ENCODE assay signal across 10 mouse cellular contexts in genomic region chr8:124192976-124193375, GRCm38 (mm10). TPM values are rescaled to one million over a fixed set of nuclear protein-coding genes. Genes with fewer than 3 reads are reported as not detected.
DNase-seq lines count a peak whose midpoint lies in the region; ATAC-seq and TF ChIP-seq lines count a peak whose summit lies in the region.
"Had no signal": no experiment of that assay in that cellular context is flagged by ENCODE, and none has a peak within 500 bp of the region (broad histone marks: within the 10 kb centered on the region; RNA-seq: fewer than 3 reads in every experiment).

No protein-coding gene starts in this region.

- H3K4me1 ChIP-seq in brown adipose tissue, adult 24 weeks (ENCODE audit: control insufficient read depth, insufficient read depth, insufficient read length, low read length), result peaks cover 18% of the 10 kb centered on the region
- H3K4me1 ChIP-seq in forebrain, embryonic 12.5 days, result 0 out of 2 replicates have a peak, but pooled peaks cover 2% of the 10 kb centered on the region

- peak overlapping the region; percentile 56 for H3K4me2 ChIP-seq in myocyte (ENCODE audit: low read depth)
- H3K4me2 ChIP-seq in forebrain, embryonic 12.5 days, result no peak overlapping the region

- no peaks in the 10 kb centered on the region for H3K27me3 ChIP-seq in myocyte (ENCODE audit: control insufficient read depth, insufficient read depth, insufficient read length)
- H3K27me3 ChIP-seq in forebrain, embryonic 12.5 days, result no peaks in the 10 kb centered on the region

- no peak overlapping the region for H3K4me3 ChIP-seq in brown adipose tissue, adult 24 weeks (ENCODE audit: insufficient read depth, low read depth, low read length)
- no peak overlapping the region for H3K4me3 ChIP-seq in myocyte
- H3K4me3 ChIP-seq in forebrain, embryonic 12.5 days (replicated peaks), result no peak overlapping the region
- H3K4me3 ChIP-seq: megakaryocyte, embryonic 14.5 days had no signal

- H3K27ac ChIP-seq in brown adipose tissue, adult 24 weeks (replicated peaks; ENCODE audit: low read depth, low read length), result peak overlapping the region; percentile 81
- no peak overlapping the region for H3K27ac ChIP-seq in forebrain, embryonic 12.5 days

- no peak for ATAC-seq in forebrain, embryonic 12.5 days (ENCODE audit: low FRiP score)

- intact Hi-C loops in heart, postnatal 36 days (cut with DNase I), result no loop called here

- DNase-seq in right cerebral cortex, adult 18-20 months, result peak; percentile 49
- DNase-seq in right cerebral cortex, postnatal 4 days, result no peak
- DNase-seq in heart, postnatal 36 days, result peak; percentile 63 to 66
- DNase-seq in spleen, postnatal 36 days (ENCODE audit: low spot score in 2 of 2), result no peak
- no peak for DNase-seq in urinary bladder, adult 2 months (ENCODE audit: low spot score)
- DNase-seq: retina, postnatal 1 day had no signal

- no peaks in the 10 kb centered on the region for H3K9me3 ChIP-seq in forebrain, embryonic 12.5 days

- H3ac ChIP-seq in myocyte (ENCODE audit: control insufficient read depth, insufficient read length), result no peak overlapping the region

- H3K36me3 ChIP-seq in myocyte (ENCODE audit: control insufficient read depth, insufficient read depth), result no peaks in the 10 kb centered on the region
- H3K36me3 ChIP-seq in forebrain, embryonic 12.5 days (replicated peaks), result no peaks in the 10 kb centered on the region

- TF ChIP-seq POLR2A in myocyte (IDR thresholded peaks at IDR 0.05; ENCODE audit: insufficient read length, low read depth), result no peak

- WGBS in forebrain, embryonic 12.5 days, result 92% methylated on average over 10 of the region's 10 CpGs

- H3K79me2 ChIP-seq in myocyte (ENCODE audit: control insufficient read depth, insufficient read depth), result no peaks in the 10 kb centered on the region

- no peak overlapping the region for H3K9ac ChIP-seq in forebrain, embryonic 12.5 days

TF ChIP-seq in myocyte, 11 proteins besides CTCF, POLR2A, EP300 and RAD21:
- TF ChIP-seq MYOG (IDR thresholded peaks at IDR 0.05; ENCODE audit: control insufficient read depth in 1 of 3, insufficient read depth in 1 of 3, insufficient read length in 2 of 3, low read depth in 2 of 3), result peak in 1 of 3 experiments; percentile 22
- peak; percentile 94 for TF ChIP-seq CEBPB (IDR thresholded peaks at IDR 0.05; ENCODE audit: insufficient read depth, poor library complexity, severe bottlenecking)
- TF ChIP-seq POLR2AphosphoS2 (IDR thresholded peaks at IDR 0.05; ENCODE audit: insufficient read length, low read depth), result no peak
- no peak for TF ChIP-seq TCF12 (IDR thresholded peaks at IDR 0.05; ENCODE audit: insufficient read depth, poor library complexity, severe bottlenecking)
- no peak for TF ChIP-seq E2F4 (IDR thresholded peaks at IDR 0.05; ENCODE audit: insufficient read depth)
- no peak for TF ChIP-seq SRF (IDR thresholded peaks at IDR 0.05; ENCODE audit: control insufficient read depth, insufficient read length, low read depth)
- TF ChIP-seq MYOD1 (IDR thresholded peaks at IDR 0.05; ENCODE audit: control insufficient read depth in 1 of 3, insufficient read length in 2 of 3, low read depth in 2 of 3), result peak in 1 of 3 experiments; percentile 13
- no peak for TF ChIP-seq MAX (IDR thresholded peaks at IDR 0.05; ENCODE audit: low read depth)
- TF ChIP-seq REST (IDR thresholded peaks at IDR 0.05; ENCODE audit: insufficient read depth, insufficient read length), result no peak
- no peak for TF ChIP-seq TCF3 (IDR thresholded peaks at IDR 0.05; ENCODE audit: insufficient read length, low read depth)
- no peak for TF ChIP-seq USF1 (IDR thresholded peaks at IDR 0.05; ENCODE audit: low read depth)

RNA-seq across cellular contexts. Expression of gene Galnt2, which starts 38.2 kb away (rescaled TPM):
- 34.1 and 54.4 TPM in 2 replicates for polyA plus RNA-seq in brown adipose tissue, adult 24 weeks (2012; ENCODE audit: insufficient read depth, insufficient read length, missing spikeins)
- total RNA-seq in heart, postnatal 36 days (2021), result 10 to 100 TPM; 32.1 to 34.2 TPM
- 59.4 TPM for polyA plus RNA-seq in myocyte (2012; fragmentation: generic; extraction: Trizol)
- polyA plus RNA-seq in urinary bladder, adult 2 months (2012; rRNA removed), result 57.3 and 74.4 TPM in 2 replicates
- polyA plus RNA-seq in forebrain, embryonic 12.5 days (2016; fragmentation: Nextera tagmentation; extraction: Ambion mirVana), result 62.5 and 71.8 TPM in 2 replicates

Comparison
In these comparisons a context has a peak if more than half of its experiments do, and no peak if none do; other contexts are left out.
1. DNase-seq: peak in right cerebral cortex, adult 18-20 months (single experiment) and heart, postnatal 36 days (2 of 2); none in right cerebral cortex, postnatal 4 days (single experiment), spleen, postnatal 36 days (0 of 2) and urinary bladder, adult 2 months (single experiment).